Mouse (Mus musculus) heart, embryonic 16.5 days (tissue): ENCODE results near the gene Rep15. TPM values are rescaled to one million over a fixed set of nuclear protein-coding genes. Genes with fewer than 3 reads are reported as not detected.

Experiments used
- ATAC-seq: fragments of 200-750 bp; cut with Nextera tagmentation; replicated peaks from 2 replicates; pipeline ENCODE4 v1.8.0; 2017; ENCODE audit warnings: moderate number of reproducible peaks; ENCODE audit not compliant: insufficient read depth, low FRiP score; ENCODE audit errors: extremely low read depth
- H3K27ac ChIP-seq: fragments of 300-500 bp; sonication (generic); 2 replicates; pipeline ENCODE4 v1.5.1; 2014; ENCODE audit warnings: mild to moderate bottlenecking, low read length, control low read depth, moderate library complexity
- H3K27me3 ChIP-seq: fragments of 300-500 bp; sonication (generic); 2 replicates; pipeline ENCODE4 v1.6.1; 2014; ENCODE audit warnings: low read length, mixed read lengths; ENCODE audit not compliant: control insufficient read depth, insufficient read depth
- H3K36me3 ChIP-seq: fragments of 300-500 bp; sonication (generic); 2 replicates; pipeline ENCODE4 v1.6.1; 2014; ENCODE audit not compliant: control insufficient read depth, insufficient read depth
- H3K4me1 ChIP-seq: fragments of 300-500 bp; sonication (generic); 2 replicates; pipeline ENCODE4 v1.6.1; 2014; ENCODE audit warnings: low read length, mixed read lengths; ENCODE audit not compliant: control insufficient read depth, insufficient read depth
- H3K4me2 ChIP-seq: fragments of 300-500 bp; sonication (generic); 2 replicates; pipeline ENCODE4 v1.6.1; 2014; ENCODE audit warnings: low read depth, mild to moderate bottlenecking, control low read depth, low read length
- H3K4me3 ChIP-seq: fragments of 300-500 bp; sonication (generic); 2 replicates; pipeline ENCODE4 v1.5.1; 2014; ENCODE audit warnings: mild to moderate bottlenecking, control low read depth, low read length
- H3K9ac ChIP-seq: fragments of 300-500 bp; sonication (generic); 2 replicates; pipeline ENCODE4 v1.6.1; 2014; ENCODE audit warnings: low read length, control low read depth
- H3K9me3 ChIP-seq: fragments of 300-500 bp; sonication (generic); replicated peaks from 2 replicates; pipeline ENCODE4 v1.6.1; 2016; ENCODE audit warnings: low read length; ENCODE audit not compliant: control insufficient read depth
- WGBS: fragments of 180-500 bp; shearing (Covaris S2); extraction: QIAGEN DNeasy Blood & Tissue Kit; methylation state at CpG from one replicate; pipeline ENCODE4 v1.1.7; 2014; 5-methylcytosine and 5-hydroxymethylcytosine counted together
- polyA plus RNA-seq: library from polyadenylated mRNA; unstranded; fragments of >200 nt; fragmentation: Nextera tagmentation; extraction: Ambion mirVana; gene quantifications from 2 replicates; pipeline ENCODE4 v1.2.1, GENCODE M21; 2015

The Rep15 gene
- polyA plus RNA-seq, 1 experiment from 2014 or later = 0.49 TPM

DNA sequence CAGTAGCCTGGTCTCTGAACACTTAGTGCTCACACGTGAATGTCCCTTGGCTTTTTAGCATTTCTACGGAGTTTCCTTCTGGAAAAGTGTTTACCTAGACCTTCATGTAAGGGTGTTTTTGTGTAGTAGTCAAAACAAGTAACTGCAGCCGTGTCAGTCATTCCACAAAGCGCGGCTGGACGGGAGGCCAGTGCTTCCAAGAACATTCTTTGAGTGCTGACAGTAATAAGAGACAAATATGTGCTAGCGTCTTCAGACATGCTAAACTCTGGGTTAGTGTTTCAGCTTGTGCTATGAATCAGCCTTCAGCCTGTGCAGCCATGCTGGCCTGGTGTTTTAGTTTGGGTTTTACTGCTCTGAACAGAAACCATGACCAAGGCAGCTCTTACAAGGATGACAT lies 30.3 kb downstream of the Rep15 start:
- H3K27me3 ChIP-seq = no peaks in the 10 kb centered on the region
- H3K4me2 ChIP-seq = no peak overlapping the region
- H3K27ac ChIP-seq = no peak overlapping the region
- H3K36me3 ChIP-seq = peaks cover 35% of the 10 kb centered on the region
- peaks cover 3% of the 10 kb centered on the region; the same call in 1 of the 2 replicates for H3K4me1 ChIP-seq
- H3K4me3 ChIP-seq = no peak overlapping the region
- ATAC-seq = no peak
- WGBS = 73% methylated on average over 7 of the region's 7 CpGs
- H3K9me3 ChIP-seq = no peaks in the 10 kb centered on the region
- H3K9ac ChIP-seq = no peak overlapping the region

DNA sequence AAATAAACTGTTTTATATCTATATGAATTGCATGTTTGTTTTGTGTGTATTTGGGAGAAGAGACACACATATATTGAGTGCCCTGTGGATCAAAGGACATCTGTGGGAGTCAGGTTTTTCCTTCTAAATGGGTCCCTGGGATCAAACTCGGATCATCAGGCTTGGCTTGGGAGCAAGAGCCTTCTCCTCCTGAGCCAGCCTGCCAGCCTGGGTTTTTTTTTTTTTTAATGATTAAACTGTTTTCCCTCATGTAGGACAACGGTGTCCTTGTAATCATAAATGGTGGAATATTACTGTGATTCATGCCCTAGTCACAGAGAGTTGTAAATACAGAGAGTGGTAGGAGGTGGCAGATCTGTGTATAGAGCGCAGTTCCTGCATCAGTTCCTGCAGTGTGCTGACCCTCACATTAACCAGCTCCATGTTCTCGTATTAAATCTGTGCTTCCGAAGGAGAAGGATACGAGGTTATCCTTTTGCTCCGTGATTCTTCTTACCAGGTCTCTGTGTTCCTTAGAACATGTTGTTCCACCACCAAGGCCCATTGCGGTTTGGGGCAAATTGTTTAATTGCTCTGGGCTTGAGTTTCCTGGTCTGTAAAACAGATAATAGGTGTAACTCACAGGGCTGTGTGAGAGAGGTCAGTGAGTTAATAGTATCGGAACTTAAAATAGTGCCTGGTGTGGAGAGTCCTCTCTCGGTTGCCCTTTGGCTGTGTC lies 32.0 kb downstream of the Rep15 start:
- Histone ChIP-seq H3K4me1 (no peaks in the 10 kb centered on the region), H3K27me3 (no peaks in the 10 kb centered on the region), H3K4me2 (no peak overlapping the region), H3K4me3 (no peak overlapping the region), H3K36me3 (peaks cover 33% of the 10 kb centered on the region), H3K9me3 (no peaks in the 10 kb centered on the region), H3K27ac (no peak overlapping the region), H3K9ac (no peak overlapping the region)
- no peak for ATAC-seq
- 88% methylated on average over 10 of the region's 10 CpGs for WGBS

DNA sequence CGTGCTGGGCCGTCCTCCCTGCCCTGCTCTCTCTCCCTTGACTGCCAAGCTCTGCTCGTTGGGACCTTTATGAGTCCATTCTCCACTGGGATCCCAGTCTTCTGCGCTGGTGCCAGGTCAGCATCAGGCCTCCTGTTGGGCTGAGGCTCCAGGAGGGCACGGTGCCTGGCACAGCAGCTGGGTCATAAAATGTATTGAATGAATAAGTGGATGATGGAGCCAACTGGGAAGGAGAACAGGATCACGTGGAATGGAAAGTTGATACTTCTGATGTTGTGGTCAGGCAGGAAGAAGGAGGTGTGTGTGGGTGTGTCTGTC lies 32.5 kb downstream of the Rep15 start:
- Histone ChIP-seq H3K9ac (no peak overlapping the region), H3K4me3 (no peak overlapping the region), H3K27me3 (no peaks in the 10 kb centered on the region), H3K9me3 (no peaks in the 10 kb centered on the region), H3K4me2 (no peak overlapping the region), H3K27ac (no peak overlapping the region), H3K36me3 (peaks cover 35% of the 10 kb centered on the region), H3K4me1 (no peaks in the 10 kb centered on the region)
- ATAC-seq = no peak
- 86% methylated on average over 6 of the region's 6 CpGs for WGBS

DNA sequence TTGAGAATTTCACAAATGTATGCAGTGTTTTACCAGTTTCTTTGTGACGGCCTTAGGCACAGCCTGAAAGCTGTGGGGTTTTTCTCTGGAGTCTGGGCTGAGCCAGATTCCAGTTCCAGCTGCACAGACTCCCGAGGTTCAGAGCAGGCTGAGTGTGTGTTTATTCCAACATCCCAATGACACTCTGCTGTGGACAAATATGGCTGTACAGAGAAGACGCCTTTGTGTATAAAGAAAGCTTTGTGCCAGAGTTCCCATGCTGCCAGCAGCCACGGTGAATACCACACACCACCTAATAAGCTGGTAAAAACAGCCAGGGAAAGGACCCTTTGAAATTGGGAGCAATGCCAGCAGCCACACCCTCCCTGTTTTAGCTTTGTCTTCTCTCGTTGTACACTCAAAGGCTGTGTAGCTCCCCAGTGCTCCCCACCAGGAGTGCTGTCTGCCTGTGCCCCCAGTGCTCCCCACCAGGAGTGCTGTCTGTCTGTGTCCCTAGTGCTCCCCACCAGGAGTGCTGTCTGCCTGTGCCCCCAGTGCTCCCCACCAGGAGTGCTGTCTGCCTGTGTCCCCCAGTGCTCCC lies 43.5 kb downstream of the Rep15 start:
- Histone ChIP-seq H3K27me3 (no peaks in the 10 kb centered on the region), H3K36me3 (peaks cover 29% of the 10 kb centered on the region), H3K4me2 (no peak overlapping the region), H3K4me1 (no peaks in the 10 kb centered on the region), H3K4me3 (no peak overlapping the region), H3K9ac (no peak overlapping the region), H3K27ac (no peak overlapping the region), H3K9me3 (no peaks in the 10 kb centered on the region)
- no peak for ATAC-seq
- 48% methylated on average over 5 of the region's 5 CpGs for WGBS

DNA sequence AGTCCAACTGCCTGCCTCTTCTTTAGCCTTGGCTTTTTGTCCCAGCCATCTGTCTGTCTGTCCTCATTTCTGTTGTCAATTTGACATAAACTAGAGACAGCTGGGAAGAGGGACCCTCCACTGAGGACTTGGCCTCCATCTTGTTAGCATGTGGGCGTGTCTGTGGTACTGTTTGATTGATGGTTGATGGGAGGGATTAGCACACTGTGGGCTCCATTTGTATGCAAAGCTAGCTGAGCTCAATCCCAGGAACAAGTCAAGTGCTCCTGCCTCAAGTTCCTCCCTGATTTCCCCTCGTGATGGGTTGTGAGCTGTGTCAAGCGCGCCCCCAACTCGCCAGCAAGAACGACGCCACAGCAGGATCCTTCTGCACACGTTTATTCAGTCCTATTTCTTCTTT lies 44.5 kb downstream of the Rep15 start:
- no peak overlapping the region for H3K9ac ChIP-seq
- peaks cover 20% of the 10 kb centered on the region for H3K36me3 ChIP-seq
- no peaks in the 10 kb centered on the region for H3K4me1 ChIP-seq
- no peaks in the 10 kb centered on the region for H3K27me3 ChIP-seq
- H3K9me3 ChIP-seq = no peaks in the 10 kb centered on the region
- no peak overlapping the region for H3K4me3 ChIP-seq
- ATAC-seq = no peak
- H3K27ac ChIP-seq = no peak overlapping the region
- 85% methylated on average over 8 of the region's 8 CpGs for WGBS
- H3K4me2 ChIP-seq = no peak overlapping the region

DNA sequence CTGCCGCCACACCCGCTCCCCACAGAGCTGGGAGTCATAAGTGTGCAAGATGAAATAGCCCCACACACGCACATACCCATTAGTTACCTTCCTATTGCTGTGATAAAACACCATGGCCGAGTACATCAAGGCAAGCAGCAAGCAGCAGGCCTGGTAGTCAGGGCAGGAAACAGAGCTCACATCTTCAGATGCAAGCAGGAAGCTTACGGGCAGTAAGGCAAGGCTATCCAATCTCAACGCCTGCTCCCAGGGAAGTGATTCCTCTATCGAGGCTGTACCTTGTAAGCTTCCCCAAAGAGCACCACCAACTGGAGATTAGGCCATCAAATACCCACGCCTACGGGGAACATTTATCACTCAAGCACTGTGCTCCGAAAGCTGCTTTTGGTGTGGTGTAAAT lies 47.5 kb downstream of the Rep15 start:
- Histone ChIP-seq H3K27ac (no peak overlapping the region), H3K4me2 (no peak overlapping the region), H3K4me3 (no peak overlapping the region), H3K9ac (no peak overlapping the region), H3K36me3 (0 out of 2 replicates have a peak, but pooled peaks cover 3% of the 10 kb centered on the region), H3K9me3 (no peaks in the 10 kb centered on the region), H3K27me3 (no peaks in the 10 kb centered on the region), H3K4me1 (no peaks in the 10 kb centered on the region)
- ATAC-seq = no peak
- WGBS = 88% methylated on average over 10 of the region's 10 CpGs

Other genes with a start within 250 kb of the Rep15 start
- gene Arntl2, start 236.5 kb upstream of the Rep15 start, polyA plus RNA-seq = 2.8 and 2.9 TPM in 2 replicates
- gene Smco2, start 182.5 kb upstream of the Rep15 start, polyA plus RNA-seq = 0.11 and 0.39 TPM in 2 replicates
- 47.9 and 49.8 TPM in 2 replicates for gene Ppfibp1, start 144.1 kb upstream of the Rep15 start, polyA plus RNA-seq
- 0.09 and 0.12 TPM in 2 replicates for gene 1700034J05Rik, start 78.2 kb upstream of the Rep15 start, polyA plus RNA-seq
- gene Mrps35, start 10.2 kb downstream of the Rep15 start, polyA plus RNA-seq = 154 and 155 TPM in 2 replicates
- gene Mansc4, start 54.4 kb downstream of the Rep15 start, polyA plus RNA-seq = 1.1 and 1.2 TPM in 2 replicates
- 3.8 and 4.3 TPM in 2 replicates for gene Klhl42, start 58.8 kb downstream of the Rep15 start, polyA plus RNA-seq
- 2.0 and 2.4 TPM in 2 replicates for gene Pthlh, start 231.6 kb downstream of the Rep15 start, polyA plus RNA-seq